Mouse (Mus musculus) ZHBTc4 (cell line): Measurements from ENCODE around the gene Htr1b.

Experiments
- DNase-seq: peaks from one replicate; pipeline ENCODE4 v3.0.0-alpha.2; 2011; ENCODE audit warnings: low read depth, low spot score

Htr1b gene

GRCm38 (mm10) chr9:81633437-81633973, at the start of gene Htr1b:
Gene Htr1b (minus strand): TSS chr9:81633828.
- DNase-seq = peak; percentile 78

GRCm38 (mm10) chr9:81676716-81677115, 43.1 kb upstream of the Htr1b start:
- DNase-seq = no peak

- DNase-seq = peak; percentile 46
Measured at GRCm38 (mm10) chr9:81637486-81637885, 3.9 kb upstream of the Htr1b start.

GRCm38 (mm10) chr9:81635109-81635508, 1.5 kb upstream of the Htr1b start:
- peak; percentile 60 for DNase-seq

DNA sequence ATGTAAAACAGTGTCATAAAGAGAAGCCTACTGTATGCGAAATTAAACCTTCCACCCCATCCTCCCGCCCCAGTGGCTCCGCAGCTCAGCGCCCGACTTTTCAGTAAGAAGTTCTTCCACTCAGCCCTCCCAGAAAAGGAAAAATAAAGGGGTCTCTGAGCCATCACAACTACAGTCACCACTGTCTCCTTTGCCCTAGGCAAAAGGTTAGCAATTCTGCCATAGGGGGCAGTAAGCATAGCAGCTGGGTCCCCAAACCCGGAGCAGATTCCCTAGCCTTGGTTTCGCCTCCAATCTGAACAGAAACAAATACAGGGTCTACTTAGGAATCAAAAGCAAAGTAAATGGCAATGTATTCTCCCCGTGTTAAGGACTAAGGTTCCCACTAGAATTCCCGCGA, 535 bp upstream of the Htr1b start:
- DNase-seq = peak; percentile 16

DNA sequence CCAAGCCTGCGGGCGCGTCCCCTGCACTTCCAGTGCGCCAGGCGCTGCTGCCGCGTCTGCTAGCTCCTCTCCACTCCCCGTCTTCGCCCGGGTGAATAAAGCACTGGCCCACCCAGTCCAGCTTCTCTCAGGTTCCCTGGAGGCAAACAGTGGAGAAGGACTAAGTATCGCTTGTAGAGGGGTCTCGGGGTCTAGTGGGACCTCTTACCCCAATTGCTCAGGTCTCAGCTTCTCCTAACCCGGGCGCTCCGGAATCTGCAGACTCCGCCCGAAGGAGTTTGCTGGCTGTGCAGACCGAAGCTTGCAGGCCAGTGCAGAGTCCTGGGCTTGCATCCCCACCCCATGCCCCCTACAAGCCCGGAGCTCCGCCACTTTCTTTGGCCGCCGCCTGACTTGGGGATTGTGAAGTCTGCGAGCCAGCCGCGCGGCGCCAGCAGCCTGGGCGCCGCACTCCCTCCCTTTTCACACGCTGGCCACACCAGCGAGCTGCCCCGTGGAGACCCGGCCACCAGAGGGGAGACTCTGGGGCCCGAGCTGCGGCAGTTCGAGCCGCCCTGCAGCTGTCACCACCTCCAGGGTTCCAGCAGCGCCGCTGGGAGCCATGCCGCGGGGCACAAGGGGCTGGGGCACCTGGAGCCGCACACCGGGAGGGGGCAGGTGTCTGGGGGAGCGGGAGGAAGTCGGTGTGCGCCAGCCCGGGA, 742 bp downstream of the Htr1b start:
- peak; percentile 67 for DNase-seq

DNA sequence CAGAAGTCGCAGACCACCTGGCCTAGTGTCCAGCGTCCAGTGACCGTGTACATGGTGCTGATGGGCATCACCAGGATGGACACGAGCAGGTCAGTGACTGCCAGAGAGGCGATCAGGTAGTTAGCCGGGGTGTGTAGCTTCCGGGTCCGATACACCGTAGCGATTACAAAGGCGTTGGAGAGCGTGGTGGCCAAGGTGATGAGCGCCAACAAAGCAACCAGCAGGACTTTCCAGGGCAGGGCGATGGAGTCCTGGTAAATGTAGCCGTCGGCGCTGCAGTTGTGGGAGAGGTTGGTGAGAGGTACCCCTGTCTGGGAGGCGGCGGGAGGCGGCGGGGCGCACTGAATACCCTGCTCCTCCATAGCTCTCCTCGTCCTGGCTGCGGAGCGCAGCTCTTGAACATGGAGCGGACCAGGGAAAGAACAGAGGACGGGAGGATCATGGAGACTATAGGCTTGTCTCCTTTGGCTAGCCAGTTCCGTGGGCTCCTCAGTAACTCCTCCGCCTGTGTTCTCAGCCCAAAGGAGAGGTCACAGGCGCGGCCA, 1.4 kb downstream of the Htr1b start:
- peak; percentile 59 for DNase-seq

- peak; percentile 40 for DNase-seq
Measured at GRCm38 (mm10) chr9:81631581-81632091, 2.0 kb downstream of the Htr1b start.

DNA sequence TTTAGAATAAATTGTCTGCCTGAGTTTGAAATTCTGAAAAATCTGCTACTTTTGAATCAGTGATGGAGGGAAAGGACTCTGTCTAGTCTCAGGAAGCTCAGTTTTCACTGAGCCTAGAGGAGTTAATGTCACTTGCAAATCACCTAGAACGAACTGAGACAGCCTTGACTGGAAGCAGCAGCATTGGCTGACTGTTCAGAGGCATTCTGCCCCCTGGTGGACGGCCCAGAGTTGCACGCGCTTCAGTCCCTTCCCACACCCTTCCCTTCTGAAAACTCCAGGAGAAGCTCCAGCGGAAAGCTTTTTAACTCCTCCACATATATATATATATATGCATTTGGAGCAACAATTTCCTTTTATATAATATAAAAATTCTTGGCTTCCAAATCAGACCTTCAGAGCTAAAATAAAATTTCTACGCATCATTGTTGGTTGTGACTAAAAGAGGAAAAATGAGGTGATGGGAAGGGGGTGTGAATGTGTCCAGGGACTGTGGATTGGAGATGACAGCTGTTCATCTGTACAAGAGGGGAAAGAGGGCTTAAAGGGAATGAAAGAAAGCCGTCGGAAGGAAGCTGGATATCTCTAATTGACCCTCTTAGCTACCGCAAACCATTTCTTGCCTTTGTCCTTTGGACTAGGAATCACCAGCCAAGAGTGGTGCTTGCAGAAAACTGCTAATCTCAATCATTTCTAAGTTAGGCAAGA, 6.6 kb downstream of the Htr1b start:
- peak; percentile 83 for DNase-seq

DNA sequence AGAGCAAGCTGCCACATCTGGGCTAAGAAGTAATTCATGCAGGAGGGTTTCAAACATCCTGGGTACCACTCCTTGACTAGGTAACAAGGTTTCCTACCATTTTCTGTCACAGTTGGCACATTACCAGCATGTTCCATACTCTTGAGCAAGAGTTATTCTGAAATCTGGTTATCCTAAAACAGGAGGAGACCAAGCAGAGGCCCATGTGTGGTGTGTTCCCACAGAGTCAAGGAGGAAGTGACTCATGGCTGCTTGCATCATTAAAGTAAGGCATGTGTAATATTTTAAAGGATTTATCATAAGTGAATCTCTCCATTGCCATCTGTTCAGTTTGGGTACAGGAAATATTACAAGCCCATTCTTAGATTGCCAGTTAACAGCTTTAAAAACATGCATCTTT, 7.7 kb downstream of the Htr1b start:
- DNase-seq = no peak

DNA sequence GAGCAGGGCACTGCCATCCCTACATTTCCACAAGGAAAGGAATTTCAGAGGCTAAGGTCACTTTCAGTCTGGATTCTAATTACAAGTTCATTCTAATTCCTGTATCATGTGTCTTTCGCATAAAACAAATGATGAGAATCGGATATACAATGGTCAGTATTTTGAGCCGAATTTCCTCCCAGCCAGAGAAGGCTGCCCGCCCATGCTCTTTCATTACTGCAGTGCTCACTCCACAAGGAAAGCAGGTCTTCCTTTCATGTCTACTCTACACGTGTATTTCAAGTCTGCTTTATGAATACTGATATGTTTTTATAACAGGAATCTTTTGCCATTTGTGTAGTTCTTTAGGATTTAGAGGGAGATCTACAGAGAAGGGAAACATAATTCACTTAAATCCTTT, 10.8 kb downstream of the Htr1b start:
- no peak for DNase-seq

DNA sequence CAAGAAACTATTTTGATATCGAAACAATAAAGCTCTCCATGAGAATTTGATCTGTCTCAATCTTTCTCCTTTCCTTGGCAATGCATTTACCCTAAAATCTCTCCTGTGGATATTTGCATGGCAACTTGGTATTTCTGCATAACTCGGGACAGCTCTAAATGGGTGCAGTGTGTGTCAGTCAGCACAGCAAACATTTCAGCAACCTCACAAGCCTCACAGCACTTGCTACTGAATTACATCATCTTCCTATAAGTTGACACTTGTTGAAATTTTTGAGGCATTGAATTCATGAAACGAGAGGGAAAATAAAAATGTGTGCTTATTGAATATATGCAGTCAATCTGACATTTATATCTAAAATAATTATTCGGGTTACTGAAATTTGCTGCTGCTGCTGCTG, 22.6 kb downstream of the Htr1b start:
- no peak for DNase-seq
